Mouse (Mus musculus) liver, adult (tissue): Measurements from ENCODE around the gene Scgb1a1.
A peak's percentile ranks its signal among the peaks of the same experiment; 100 is the strongest.

Source experiments
- GATA4 ChIP-seq: IDR thresholded peaks from 2 replicates; pipeline ENCODE4 v1.6.1; 2014; ENCODE audit warnings: mild to moderate bottlenecking, low read length; ENCODE audit not compliant: insufficient replicate concordance

Scgb1a1 gene

DNA sequence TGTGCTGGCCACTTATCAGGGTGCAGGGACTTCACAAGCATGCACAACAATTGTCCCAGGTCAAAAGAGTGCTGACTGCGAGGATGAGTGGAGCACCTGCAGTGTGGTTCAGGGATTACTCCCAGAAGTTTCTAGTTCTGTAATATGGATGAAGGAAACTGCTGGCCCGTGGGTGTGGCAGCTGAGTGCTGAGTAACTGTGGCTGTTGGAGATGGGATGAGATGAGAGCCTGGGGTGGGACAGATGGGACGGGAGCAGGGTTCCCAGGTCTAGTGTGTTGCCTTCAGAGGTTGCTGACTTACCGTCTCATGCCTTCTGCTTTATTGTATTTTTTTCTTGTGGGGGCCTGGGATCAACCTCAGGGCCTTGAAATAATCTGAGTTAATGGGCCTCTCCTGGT lies 28.8 kb downstream of the Scgb1a1 start:
- no peak for TF ChIP-seq GATA4

DNA sequence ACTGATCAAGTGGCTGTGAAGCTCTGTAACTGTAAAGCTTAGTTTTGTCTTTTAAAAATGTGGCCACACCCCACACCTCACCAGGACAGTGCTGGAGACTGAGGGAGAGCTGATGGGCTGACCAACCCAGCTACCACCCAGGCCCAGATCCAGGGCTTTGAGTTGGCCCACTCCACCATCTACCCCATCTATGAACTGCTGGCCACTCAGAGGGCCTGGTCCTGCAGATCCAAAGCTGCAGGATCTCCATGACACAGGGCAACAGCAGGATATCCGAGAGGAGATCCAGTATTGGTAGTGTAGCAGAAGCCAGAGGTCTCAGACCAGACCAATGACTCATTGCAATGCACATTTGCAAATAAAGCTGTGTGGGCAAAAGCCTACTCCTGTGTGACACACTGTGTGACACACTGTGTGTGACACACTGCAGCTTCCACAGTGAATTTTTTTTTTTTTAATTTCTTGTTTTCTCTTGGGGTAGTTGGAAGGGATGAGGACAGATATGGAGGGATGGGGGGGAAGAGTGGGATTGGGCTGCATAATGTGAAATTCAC lies 29.4 kb downstream of the Scgb1a1 start:
- no peak for TF ChIP-seq GATA4

DNA sequence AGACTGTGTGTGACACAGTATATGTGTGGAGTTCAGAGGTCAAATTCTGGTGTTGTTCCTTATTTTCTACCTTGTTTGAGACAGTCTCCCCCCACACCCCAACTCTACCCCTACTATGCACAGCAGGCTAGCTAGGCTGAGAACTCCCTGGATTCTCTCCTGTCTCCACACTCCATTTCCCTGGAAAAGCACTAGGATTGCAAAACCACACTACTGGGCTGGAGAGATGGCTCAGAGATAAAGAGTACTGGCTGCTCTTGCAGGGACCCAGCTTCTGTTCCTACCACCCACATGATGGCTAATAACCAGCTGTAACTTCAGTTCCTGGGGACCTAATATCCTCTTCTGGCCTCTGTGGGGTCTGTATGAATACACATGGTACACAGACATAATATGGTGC lies 30.1 kb downstream of the Scgb1a1 start:
- peak; percentile 12; the same call in 1 of the 2 replicates for TF ChIP-seq GATA4

DNA sequence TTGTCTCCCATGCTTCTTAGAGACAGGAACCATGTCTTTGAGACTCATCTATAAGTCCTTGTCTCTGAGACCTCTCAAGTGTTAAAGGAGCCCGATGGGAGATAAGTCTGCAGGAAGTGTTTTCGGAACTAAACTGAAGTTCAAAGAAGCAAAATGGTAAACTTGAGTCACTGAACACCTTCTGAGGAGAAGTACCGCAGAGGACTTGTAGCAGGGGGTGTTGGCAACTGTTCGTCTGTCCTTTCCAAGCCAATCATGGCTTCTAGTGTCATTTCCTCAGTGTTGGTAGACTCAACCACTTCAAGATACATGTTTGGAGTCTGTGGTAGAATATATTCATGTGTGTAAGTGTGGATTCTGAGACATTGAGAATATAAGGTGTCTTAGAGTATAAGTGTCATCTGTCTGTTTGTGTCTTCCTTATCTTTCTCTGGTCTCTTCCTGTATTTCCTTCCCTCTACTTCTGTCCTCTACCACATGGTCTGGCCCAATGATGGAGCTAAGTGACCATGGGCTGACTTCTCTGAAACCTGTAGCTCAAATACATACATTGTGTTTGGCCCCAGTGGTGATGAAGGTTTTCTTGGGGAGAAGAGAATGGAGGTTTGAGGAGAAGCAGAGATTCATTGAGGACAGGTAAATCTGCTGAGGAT lies 31.9 kb downstream of the Scgb1a1 start:
- TF ChIP-seq GATA4, result no peak

DNA sequence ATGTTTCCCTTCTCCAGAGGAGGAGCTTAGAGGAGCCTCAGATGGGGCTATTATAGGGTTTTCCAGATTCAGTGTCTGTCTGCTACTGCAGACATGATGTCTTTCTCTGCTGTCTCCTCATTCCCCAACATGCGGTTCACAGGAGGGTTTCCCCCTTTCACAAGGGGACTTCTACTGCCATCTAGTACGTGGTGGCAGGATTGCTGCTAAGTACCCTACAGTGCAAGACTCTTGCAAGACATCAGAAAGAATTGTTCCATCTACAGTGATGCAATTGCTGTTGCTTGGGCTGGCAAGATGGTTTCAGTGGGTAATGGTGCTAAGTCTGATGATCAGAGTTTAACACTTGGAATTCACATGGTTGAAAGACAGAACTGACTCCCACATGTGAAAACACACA lies 32.6 kb downstream of the Scgb1a1 start:
- no peak for TF ChIP-seq GATA4

DNA sequence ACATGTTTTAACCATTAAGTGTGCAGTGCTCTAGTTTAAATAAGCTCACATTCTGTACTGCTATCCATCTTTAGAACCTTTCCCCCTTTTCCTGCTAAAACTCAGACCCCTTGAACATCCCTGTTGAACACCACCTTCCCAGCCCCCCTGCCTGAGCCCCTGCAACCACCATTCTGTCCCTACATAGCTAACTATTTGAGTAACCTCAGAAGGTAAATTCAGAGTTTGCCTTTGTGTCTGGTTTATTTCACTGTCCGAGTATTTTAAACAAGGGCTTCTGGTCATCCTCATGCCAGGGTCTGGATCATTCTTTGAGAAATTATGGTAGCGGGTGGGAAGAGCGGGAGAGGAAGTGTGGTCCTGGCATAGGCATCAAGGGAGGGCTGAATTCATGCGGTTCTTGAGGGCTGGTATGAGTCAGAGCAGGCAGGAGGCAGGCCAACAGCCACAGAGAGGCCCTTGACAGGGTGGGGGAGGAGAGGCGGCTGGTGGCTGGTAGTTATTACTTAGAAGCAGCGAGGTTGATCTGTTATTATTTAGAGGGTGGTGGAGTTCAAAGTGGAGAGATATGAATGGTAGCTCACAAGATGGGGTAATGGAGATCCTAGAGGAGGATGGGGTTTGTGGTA lies 34.8 kb downstream of the Scgb1a1 start:
- TF ChIP-seq GATA4, result no peak

DNA sequence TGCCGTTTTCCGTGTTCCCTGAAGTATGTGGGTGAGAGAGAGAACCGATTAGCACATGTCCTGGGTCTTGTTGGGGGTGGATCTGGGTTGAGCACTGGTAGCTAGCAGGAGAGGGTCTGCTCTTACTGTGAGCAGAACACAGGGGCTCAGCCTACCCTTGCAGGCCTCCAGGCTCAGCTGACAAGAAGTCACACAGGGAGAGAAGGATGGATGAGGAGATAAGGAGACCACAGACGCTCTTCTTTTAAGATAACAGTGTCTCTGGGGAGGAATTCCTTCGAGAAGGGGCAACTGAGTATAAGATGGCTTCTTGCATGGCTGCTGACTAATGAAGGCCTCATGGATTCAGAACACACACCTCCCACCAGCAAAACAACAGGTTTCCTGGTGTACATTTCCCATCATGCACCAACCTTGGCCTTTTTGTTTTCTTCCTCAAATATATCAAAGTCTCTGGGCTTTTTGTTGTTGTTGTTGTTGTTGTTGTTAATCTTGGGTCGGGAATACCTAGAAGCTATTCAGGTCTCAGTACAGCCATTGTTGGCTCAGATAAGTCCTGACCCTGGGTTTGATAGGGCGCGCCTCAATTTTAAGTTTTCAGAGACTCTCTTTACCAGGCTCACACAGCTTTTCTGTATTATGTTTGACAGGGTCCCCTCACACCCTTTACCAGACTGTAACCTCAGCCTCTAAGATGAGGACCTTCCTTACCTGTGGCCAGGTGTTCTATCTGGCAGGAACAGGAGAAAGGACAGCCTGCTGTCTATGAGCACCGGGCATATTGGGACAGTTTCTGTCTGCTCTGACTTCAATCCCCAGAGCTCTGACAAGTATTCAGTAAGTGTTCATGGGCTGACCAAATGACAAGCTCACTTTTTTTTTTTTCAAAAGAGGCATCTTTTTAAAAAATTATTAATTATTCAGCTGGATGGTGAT lies 37.2 kb downstream of the Scgb1a1 start:
- no peak for TF ChIP-seq GATA4

DNA sequence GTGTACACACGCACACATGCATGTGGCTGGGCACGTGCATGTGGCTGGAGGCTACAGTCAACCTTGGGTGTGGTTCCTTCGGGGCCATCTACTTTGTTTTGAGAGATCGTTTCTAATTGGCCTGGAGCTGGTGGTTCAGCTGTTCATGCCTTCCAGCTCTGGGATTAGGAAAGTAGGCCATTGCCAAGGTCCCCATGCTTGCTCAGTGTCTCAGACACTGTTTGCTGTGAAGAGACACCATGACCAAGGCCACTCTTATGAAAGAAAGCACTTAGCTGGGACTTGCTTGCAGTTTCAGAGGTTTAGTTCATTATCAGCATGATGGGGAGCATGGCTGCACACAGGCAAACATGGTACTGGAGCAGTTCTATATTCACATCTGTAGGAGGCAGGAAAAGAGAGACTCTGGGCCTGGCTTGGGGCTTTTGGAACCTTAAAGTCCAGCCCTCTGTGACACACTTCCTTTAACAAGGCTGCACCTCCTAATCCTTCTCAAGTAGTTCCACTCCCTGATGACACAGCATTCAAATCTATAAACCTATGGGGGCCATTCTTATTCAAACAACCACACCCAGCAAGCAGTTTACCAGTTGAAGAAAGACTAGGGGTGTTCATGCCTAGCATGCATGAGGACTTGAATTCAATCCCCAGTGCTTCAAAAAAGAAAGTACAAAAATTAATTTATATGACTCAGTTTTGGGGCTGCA lies 38.6 kb downstream of the Scgb1a1 start:
- TF ChIP-seq GATA4, result no peak

GRCm38 (mm10) chr19:9047946-9048387 lies 39.8 kb downstream of the Scgb1a1 start:
- no peak for TF ChIP-seq GATA4

DNA sequence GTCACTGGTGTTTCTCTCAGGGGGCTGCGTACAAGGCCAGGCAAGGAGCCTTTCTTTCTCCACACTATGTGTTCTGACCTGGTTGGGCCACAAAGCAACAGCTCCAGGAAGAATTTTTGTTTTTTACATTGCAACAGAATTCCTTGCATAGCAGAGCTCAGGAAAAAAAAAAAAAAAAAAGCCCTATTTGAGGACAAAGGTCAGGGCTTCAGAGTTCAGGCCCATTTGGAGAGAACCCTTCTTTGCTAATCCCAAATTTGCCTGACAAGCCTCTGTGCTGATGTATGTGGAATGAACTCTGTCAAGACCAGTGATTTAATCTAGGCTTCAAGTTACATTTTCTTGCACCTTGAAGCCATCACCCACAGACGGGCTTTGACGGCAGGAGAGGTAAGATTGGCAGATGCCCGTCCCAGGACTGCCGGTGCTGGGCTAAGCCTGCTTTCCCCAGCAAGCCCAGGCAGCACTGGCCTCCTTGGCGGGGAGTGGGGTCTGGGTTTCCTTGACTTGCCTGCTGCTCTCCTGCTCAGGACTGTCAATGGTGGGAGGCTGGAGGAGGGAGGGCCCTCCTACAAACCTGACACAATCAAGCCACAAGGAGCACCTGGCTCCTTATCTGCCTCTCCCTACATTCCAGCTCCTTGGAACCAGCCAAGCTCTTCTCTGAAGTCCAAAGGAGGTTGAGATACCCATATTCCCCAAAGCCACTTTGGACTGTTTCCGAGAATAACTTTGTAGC lies 40.4 kb downstream of the Scgb1a1 start:
- TF ChIP-seq GATA4, result no peak

GRCm38 (mm10) chr19:9044291-9044690 lies 43.5 kb downstream of the Scgb1a1 start:
- no peak for TF ChIP-seq GATA4

DNA sequence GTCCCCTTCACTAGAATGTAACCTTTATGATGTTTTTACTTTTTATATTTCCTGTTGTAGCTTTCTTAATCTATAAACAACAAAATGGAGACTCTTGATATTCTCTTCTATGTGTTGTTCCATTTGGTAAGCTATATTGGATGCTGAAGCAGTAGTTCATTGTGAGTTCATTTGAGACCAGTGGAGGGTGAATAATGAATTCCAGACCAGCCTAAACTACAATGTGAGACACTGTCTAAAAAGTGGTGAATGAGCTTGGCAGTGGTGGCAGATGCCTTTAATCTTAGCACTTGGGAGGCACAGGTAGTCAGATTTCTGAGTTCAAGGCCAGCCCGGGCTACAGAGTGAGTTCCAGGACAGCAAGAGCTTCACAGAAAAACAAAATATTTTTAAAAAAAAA lies 44.6 kb downstream of the Scgb1a1 start:
- no peak for TF ChIP-seq GATA4

GRCm38 (mm10) chr19:9041074-9041473 lies 46.7 kb downstream of the Scgb1a1 start:
- TF ChIP-seq GATA4, result no peak

GRCm38 (mm10) chr19:9040649-9041048 lies 47.1 kb downstream of the Scgb1a1 start:
- TF ChIP-seq GATA4, result no peak
